Mouse (Mus musculus) limb, embryonic 13.5 days (tissue): ENCODE measurements around the gene Trim69. TPM values are rescaled to one million over a fixed set of nuclear protein-coding genes. Genes with fewer than 3 reads are reported as not detected.

Experiments
- ATAC-seq: fragments of 200-750 bp; cut with Nextera tagmentation; 2 replicates; pipeline ENCODE4 v1.8.0; 2017; ENCODE audit warnings: low read depth, moderate number of reproducible peaks, moderate TSS enrichment; ENCODE audit not compliant: low FRiP score
- H3K27ac ChIP-seq: fragments of 300-500 bp; sonication (generic); 2 replicates; pipeline ENCODE4 v1.5.1; 2015; ENCODE audit warnings: inconsistent platforms, mild to moderate bottlenecking, moderate library complexity
- H3K27me3 ChIP-seq: fragments of 300-500 bp; sonication (generic); 2 replicates; pipeline ENCODE4 v1.6.1; 2015; ENCODE audit warnings: mild to moderate bottlenecking, inconsistent platforms
- H3K36me3 ChIP-seq: fragments of 300-500 bp; sonication (generic); 2 replicates; pipeline ENCODE4 v1.6.1; 2015; ENCODE audit warnings: inconsistent platforms, mild to moderate bottlenecking, moderate library complexity
- H3K4me1 ChIP-seq: fragments of 300-500 bp; sonication (generic); 2 replicates; pipeline ENCODE4 v1.6.1; 2015; ENCODE audit warnings: inconsistent platforms
- H3K4me2 ChIP-seq: fragments of 300-500 bp; sonication (generic); replicated peaks from 2 replicates; pipeline ENCODE4 v1.6.1; 2015; ENCODE audit warnings: inconsistent platforms, mild to moderate bottlenecking, moderate library complexity
- H3K4me3 ChIP-seq: fragments of 300-500 bp; sonication (generic); 2 replicates; pipeline ENCODE4 v1.5.1; 2015; ENCODE audit warnings: moderate library complexity, mild to moderate bottlenecking, inconsistent platforms
- H3K9ac ChIP-seq: fragments of 300-500 bp; sonication (generic); 2 replicates; pipeline ENCODE4 v1.6.1; 2015; ENCODE audit warnings: mild to moderate bottlenecking, inconsistent platforms
- H3K9me3 ChIP-seq: fragments of 300-500 bp; sonication (generic); 2 replicates; pipeline ENCODE4 v1.6.1; 2016; ENCODE audit warnings: inconsistent platforms
- WGBS: fragments of 180-500 bp; shearing (Covaris S2); methylation state at CpG from one replicate; pipeline ENCODE4 v1.1.7; 2015; 5-methylcytosine and 5-hydroxymethylcytosine counted together
- polyA plus RNA-seq: library from polyadenylated mRNA; unstranded; fragments of >200 nt; fragmentation: Nextera tagmentation; extraction: Ambion mirVana; gene quantifications from 2 replicates; pipeline ENCODE4 v1.2.1, GENCODE M21; 2015

Trim69 gene
- polyA plus RNA-seq, 1 experiment from 2014 or later, result not detected

DNA sequence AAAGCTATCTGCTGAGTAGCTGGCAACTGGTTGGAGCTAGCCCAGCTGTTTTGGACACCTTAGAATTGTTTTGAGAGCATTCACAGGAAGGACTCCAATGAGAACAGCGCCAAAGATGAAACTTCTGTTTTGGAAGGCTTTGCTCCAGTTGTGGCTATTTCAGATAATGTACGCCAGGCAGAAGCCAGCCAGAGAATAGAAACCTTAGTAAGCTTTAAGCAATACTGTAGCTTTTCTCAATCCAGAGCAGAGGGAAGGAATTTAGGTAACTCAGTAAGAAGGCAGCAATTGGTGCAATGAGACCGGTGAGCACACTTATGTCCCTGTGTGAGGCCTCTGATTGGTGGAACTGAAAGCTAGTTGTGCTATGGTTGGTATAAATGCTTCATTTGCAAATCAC is 17.4 kb upstream of the Trim69 start:
- H3K27me3 ChIP-seq, result no peaks in the 10 kb centered on the region
- no peak overlapping the region for H3K27ac ChIP-seq
- H3K4me1 ChIP-seq, result no peaks in the 10 kb centered on the region
- H3K9me3 ChIP-seq, result no peaks in the 10 kb centered on the region
- no peaks in the 10 kb centered on the region for H3K36me3 ChIP-seq
- no peak overlapping the region for H3K4me2 ChIP-seq
- ATAC-seq, result no peak
- no peak overlapping the region for H3K9ac ChIP-seq
- H3K4me3 ChIP-seq, result no peak overlapping the region
- 89% methylated on average over 3 of the region's 3 CpGs for WGBS

DNA sequence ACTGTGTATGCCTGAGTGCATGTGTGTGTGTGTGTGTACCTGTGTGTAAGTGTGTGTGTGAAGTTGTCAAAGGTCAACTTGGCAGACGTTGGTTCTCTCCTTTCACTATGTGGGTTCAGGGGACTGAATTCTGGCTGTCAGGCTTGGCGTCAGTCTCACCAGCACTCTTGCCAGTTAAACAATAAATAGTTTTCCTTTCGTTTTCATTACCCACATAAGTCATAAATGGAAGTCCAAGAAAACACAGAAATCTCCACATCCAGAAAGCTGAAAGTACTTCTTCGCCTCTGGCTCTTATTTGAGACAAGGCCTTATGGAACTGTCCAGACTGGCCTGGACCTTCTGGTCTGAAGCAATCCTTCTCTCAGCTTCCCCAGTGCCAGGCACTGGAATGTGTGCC is 14.7 kb upstream of the Trim69 start:
- no peak for ATAC-seq
- WGBS, result 61% methylated on average over 4 of the region's 4 CpGs
- H3K4me1 ChIP-seq, result peaks cover 9% of the 10 kb centered on the region
- no peak overlapping the region for H3K4me3 ChIP-seq
- 0 out of 2 replicates have a peak, but pooled peaks cover 1% of the 10 kb centered on the region for H3K36me3 ChIP-seq
- H3K9ac ChIP-seq, result no peak overlapping the region
- H3K27ac ChIP-seq, result no peak overlapping the region
- no peak overlapping the region for H3K4me2 ChIP-seq
- no peaks in the 10 kb centered on the region for H3K9me3 ChIP-seq
- no peaks in the 10 kb centered on the region for H3K27me3 ChIP-seq

DNA sequence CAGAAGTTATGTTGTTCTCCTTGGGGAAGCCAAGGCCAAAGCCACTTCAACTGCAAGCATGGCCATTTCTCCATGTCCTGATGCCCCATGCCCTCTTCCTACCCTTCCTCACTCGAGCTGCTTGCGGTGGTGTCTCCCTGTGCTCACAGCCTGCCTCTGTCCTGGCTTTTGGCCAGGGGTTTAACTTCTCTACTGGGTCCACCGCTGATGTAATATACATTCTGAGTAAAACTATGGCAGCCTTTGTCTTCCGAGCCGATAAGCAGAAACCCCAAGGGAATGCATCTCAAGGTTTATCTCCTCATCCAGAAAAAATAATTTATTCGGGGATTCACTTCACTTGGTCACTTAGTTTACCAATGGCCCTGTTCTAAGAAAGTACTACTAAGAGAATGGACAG is 13.8 kb upstream of the Trim69 start:
- H3K27ac ChIP-seq, result no peak overlapping the region
- no peak for ATAC-seq
- no peak overlapping the region for H3K9ac ChIP-seq
- no peaks in the 10 kb centered on the region for H3K27me3 ChIP-seq
- WGBS, result 77% methylated on average over 6 of the region's 6 CpGs
- peaks cover 9% of the 10 kb centered on the region for H3K4me1 ChIP-seq
- H3K9me3 ChIP-seq, result no peaks in the 10 kb centered on the region
- peaks cover 11% of the 10 kb centered on the region; the same call in 1 of the 2 replicates for H3K36me3 ChIP-seq
- no peak overlapping the region for H3K4me2 ChIP-seq
- H3K4me3 ChIP-seq, result no peak overlapping the region

DNA sequence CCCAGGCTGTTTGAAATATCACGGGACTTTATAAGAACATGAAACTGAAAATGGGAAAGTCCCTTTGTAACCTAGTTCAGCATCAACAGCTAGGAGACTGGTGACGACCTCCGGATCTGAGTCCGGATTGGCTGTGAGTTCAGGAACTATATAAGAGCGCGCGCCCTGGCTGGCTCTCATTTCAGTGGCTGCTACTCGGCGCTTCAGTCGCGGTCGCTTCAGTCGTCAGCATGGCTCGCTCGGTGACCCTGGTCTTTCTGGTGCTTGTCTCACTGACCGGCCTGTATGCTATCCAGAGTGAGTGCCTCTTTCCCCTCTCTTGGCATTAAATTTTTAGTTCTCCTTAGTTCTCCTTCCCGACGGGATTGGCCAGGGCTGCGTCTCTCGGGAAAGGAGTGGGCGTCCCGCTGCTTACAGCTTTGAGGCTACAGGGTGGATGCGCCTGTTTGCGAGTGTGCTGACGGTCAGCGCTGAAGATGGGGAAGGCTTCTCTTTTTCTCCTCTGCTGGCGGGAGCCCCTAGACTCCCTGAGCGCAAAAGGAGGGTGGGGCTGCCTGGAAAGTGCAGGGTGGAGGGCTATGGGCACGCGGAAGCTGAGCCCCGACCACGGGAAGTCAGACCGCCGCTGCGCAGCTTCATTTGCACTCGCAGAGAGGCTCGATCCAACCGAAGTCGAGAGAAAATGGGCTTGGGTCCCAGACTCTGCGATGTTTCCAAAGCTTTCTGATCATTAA is 12.8 kb upstream of the Trim69 start, which contains the start of gene B2m:
Gene B2m (plus strand): TSS at position 179 of the 734 bp plus-strand sequence.
- ATAC-seq, result peak; percentile 99
- peak within 1 kb of the TSS; percentile 74 for H3K9ac ChIP-seq
- H3K9me3 ChIP-seq, result no peaks in the 10 kb centered on the region
- WGBS, result under 1% methylated on average over 40 of the region's 40 CpGs
- H3K27me3 ChIP-seq, result no peaks in the 10 kb centered on the region
- peak within 1 kb of the TSS; percentile 72 for H3K4me2 ChIP-seq
- peak within 1 kb of the TSS; percentile 72 for H3K27ac ChIP-seq
- peaks cover 9% of the 10 kb centered on the region for H3K4me1 ChIP-seq
- H3K4me3 ChIP-seq, result peak within 1 kb of the TSS; percentile 66
- H3K36me3 ChIP-seq, result peaks cover 17% of the 10 kb centered on the region

DNA sequence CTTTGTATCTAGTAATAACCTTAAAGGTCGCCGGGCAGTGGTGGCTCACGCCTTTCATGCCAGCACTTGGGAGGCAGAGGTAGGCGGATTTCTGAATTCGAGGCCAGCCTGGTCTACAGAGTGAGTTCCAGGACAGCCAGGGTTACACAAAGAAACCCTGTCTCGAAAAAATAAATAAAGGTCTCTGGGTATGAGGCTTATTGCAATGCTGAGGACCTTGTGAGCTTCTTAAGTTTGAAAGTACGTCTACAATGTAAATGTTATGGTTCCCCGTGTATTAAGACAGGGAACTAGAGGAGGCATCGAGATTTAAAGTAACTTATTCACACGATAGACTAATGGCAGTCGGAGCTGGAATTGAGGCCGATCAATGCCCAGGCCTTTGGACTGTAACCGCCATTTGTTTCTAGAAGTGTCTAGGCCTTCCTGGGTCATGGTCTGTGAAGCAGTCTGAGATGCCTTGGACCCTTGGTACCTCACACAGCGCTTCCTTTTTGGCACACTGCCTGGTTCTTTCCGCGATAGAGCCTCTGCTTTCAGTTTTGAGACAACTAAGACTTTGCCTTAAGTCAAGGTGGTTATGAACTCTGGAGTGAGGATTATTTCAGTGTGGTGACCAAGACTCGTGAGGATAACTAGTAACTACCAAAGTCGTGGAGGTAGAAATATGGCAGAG is 12.1 kb upstream of the Trim69 start:
- no peaks in the 10 kb centered on the region for H3K27me3 ChIP-seq
- H3K27ac ChIP-seq, result no peak overlapping the region
- H3K4me2 ChIP-seq, result peak overlapping the region; percentile 72
- peak overlapping the region; percentile 74 for H3K9ac ChIP-seq
- H3K36me3 ChIP-seq, result peaks cover 21% of the 10 kb centered on the region
- peak overlapping the region; percentile 66 for H3K4me3 ChIP-seq
- 30% methylated on average over 18 of the region's 18 CpGs for WGBS
- H3K4me1 ChIP-seq, result peaks cover 9% of the 10 kb centered on the region
- ATAC-seq, result peak; percentile 6; the same call in 1 of the 2 replicates
- no peaks in the 10 kb centered on the region for H3K9me3 ChIP-seq

DNA sequence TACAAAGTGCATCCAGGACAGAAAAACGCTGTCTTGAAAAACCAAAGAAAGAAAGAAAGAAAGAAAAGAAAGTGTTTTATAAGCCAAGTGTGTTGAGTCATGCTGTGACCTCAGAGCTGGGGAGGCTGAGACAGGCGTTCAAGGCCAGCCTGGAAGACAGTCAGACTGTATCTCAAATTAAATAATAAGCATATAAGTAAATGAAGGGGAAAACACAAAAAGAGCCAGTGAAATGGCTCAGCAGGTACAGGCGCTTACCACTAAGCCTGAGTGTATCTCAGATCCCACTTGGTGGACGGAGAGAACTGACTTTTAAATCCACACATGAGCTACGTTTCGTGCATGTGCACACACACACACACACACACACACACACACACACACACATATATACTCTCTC is 11.2 kb upstream of the Trim69 start:
- Histone ChIP-seq H3K4me3 (peak overlapping the region; percentile 66; the same call in 1 of the 2 replicates), H3K4me1 (peaks cover 9% of the 10 kb centered on the region), H3K27me3 (no peaks in the 10 kb centered on the region), H3K9ac (no peak overlapping the region), H3K27ac (no peak overlapping the region), H3K9me3 (no peaks in the 10 kb centered on the region), H3K36me3 (peaks cover 23% of the 10 kb centered on the region), H3K4me2 (peak overlapping the region; percentile 72)
- no peak for ATAC-seq
- 94% methylated on average over 6 of the region's 6 CpGs for WGBS

DNA sequence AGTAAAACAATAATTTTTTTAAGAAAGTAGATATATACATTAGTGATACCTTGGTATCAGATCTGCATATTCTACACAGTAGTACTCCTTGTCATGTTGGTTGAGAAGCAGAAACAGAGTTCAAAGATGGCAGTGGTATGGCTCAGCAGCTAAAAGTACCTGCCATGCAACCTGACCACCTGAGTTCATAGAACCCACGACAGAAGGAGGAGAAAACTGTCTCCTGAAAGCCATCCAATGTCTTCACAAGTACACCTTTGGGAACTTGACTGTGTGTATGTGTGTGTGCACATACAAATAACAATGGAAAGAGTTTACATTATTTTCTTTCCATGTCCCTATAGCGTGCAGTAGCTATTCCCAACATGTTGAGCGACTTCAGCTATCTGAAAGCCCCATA is 10.8 kb upstream of the Trim69 start:
- Histone ChIP-seq H3K9me3 (no peaks in the 10 kb centered on the region), H3K4me3 (no peak overlapping the region), H3K4me1 (peaks cover 9% of the 10 kb centered on the region), H3K4me2 (no peak overlapping the region), H3K27ac (no peak overlapping the region), H3K9ac (no peak overlapping the region), H3K36me3 (peaks cover 27% of the 10 kb centered on the region), H3K27me3 (no peaks in the 10 kb centered on the region)
- 82% methylated on average over 3 of the region's 3 CpGs for WGBS
- no peak for ATAC-seq

DNA sequence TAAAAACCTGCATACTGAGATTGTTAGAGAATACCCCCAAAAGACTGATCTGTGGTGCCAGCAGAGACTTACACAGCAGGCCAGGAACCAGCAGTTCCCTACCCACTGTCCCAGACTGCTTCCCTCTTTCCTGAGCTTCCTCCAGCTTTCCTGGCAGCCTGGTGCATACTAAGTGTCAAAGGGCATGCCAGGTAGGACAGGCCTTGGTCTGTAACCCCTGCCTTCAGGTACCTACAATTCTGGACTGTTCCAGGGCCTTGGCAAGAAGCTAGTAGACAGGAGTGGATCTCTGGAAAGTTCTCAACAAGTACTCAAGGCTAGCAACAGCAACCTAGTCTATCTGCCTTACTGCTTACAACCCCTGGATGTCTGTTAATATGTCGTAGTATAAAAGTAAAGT is 9.3 kb upstream of the Trim69 start:
- H3K4me2 ChIP-seq, result no peak overlapping the region
- H3K9ac ChIP-seq, result no peak overlapping the region
- peaks cover 31% of the 10 kb centered on the region for H3K36me3 ChIP-seq
- no peaks in the 10 kb centered on the region for H3K27me3 ChIP-seq
- no peak for ATAC-seq
- H3K4me3 ChIP-seq, result no peak overlapping the region
- WGBS, result 86% methylated on average over 1 of the region's 1 CpGs
- no peaks in the 10 kb centered on the region for H3K9me3 ChIP-seq
- peaks cover 9% of the 10 kb centered on the region for H3K4me1 ChIP-seq
- no peak overlapping the region for H3K27ac ChIP-seq

DNA sequence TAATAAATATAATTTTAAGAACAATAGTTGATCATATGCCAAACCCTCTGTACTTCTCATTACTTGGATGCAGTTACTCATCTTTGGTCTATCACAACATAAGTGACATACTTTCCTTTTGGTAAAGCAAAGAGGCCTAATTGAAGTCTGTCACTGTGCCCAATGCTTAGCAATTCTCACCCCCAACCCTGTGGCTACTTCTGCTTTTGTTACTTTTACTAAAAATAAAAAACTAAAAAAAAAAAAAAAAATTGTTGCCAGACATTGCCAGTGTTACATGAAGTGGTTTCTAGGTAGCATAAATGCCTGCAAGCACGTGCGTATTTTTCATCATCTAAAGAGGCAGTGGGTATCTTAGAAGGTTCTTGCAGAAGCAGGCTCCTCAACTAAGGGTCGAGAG is 7.7 kb upstream of the Trim69 start:
- H3K9me3 ChIP-seq, result no peaks in the 10 kb centered on the region
- no peak overlapping the region for H3K27ac ChIP-seq
- peaks cover 31% of the 10 kb centered on the region for H3K36me3 ChIP-seq
- no peaks in the 10 kb centered on the region for H3K27me3 ChIP-seq
- no peak overlapping the region for H3K4me3 ChIP-seq
- WGBS, result 84% methylated on average over 3 of the region's 3 CpGs
- H3K4me2 ChIP-seq, result no peak overlapping the region
- ATAC-seq, result no peak
- peaks cover 9% of the 10 kb centered on the region for H3K4me1 ChIP-seq
- no peak overlapping the region for H3K9ac ChIP-seq

DNA sequence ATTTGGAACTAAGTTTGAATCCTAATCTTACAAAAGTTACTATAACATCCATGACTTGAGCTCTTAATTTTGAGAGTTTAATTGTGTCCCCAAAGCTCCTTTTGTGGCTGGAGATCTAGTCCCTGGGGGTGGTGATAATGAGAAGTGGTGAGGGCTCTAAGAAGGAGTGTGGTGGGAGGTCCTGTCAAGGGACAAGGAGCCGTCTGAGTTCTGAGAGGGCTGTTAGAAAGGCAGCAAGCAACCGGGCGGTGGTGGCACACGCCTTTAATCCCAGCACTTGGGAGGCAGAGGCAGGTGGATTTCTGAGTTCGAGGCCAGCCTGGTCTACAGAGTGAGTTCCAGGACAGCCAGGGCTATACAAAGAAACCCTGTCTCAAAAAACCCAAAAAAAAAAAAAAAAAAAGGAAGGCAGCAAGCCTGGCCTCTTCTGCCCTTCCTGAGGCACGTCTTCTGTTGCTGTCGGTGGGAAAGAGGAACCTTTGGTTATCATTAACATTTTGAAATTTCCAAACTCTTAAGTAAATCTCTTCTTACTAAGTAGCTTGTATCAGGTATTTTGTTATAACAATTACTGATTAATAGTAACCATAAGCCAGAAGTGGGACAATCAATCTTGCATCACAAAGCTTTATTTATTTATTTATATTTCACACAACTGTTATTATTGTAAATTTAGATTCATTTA is 6.7 kb upstream of the Trim69 start:
- Histone ChIP-seq H3K4me3 (no peak overlapping the region), H3K9ac (no peak overlapping the region), H3K4me2 (no peak overlapping the region), H3K27ac (no peak overlapping the region), H3K4me1 (peaks cover 4% of the 10 kb centered on the region), H3K27me3 (no peaks in the 10 kb centered on the region), H3K36me3 (peaks cover 31% of the 10 kb centered on the region), H3K9me3 (no peaks in the 10 kb centered on the region)
- no peak for ATAC-seq
- WGBS, result 86% methylated on average over 7 of the region's 7 CpGs

DNA sequence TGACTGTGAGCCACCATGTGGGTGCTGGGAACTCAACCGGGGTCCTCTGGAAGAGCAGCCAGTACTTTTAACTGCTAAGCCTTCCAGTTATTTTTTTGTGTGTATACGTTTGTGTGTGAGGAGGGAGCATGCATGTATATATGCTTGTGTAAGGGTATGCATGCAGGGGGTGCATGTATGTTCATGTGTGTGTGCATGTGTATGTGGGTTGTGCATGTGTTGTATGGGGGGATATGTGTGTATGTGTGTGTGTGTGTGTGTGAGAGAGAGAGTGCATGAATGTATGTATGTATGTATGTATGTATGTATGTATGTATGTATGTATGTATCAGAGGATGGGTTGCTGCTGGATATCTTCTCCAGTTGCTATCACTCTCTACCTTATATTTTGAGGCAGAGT is 6.0 kb upstream of the Trim69 start:
- Histone ChIP-seq H3K4me1 (no peaks in the 10 kb centered on the region), H3K9ac (no peak overlapping the region), H3K36me3 (peaks cover 31% of the 10 kb centered on the region), H3K27me3 (no peaks in the 10 kb centered on the region), H3K27ac (no peak overlapping the region), H3K9me3 (no peaks in the 10 kb centered on the region), H3K4me2 (no peak overlapping the region), H3K4me3 (no peak overlapping the region)
- no peak for ATAC-seq
- WGBS, result 97% methylated on average over 2 of the region's 2 CpGs

DNA sequence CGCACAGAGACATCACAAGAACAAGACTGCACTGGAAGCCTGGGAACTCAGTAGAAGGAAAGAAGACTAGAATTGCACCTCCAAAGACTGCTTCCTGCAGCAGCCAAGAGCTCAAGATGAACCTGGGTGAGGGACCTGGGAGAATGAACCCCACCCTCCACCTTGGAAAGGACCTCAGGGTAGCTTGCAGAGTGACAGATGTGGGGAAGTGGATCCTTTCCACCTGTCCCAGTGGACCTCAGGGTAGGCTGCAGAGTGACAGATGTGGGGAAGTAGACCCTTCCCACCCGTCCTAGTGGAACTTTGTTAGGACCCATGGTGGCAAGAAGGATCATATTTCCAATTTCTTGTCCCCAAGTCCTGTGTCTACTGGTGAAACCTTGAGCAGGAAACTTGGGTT is 5.2 kb upstream of the Trim69 start:
- no peak for ATAC-seq
- Histone ChIP-seq H3K27me3 (no peaks in the 10 kb centered on the region), H3K27ac (no peak overlapping the region), H3K4me2 (no peak overlapping the region), H3K4me1 (no peaks in the 10 kb centered on the region), H3K36me3 (peaks cover 31% of the 10 kb centered on the region), H3K4me3 (no peak overlapping the region), H3K9ac (no peak overlapping the region), H3K9me3 (no peaks in the 10 kb centered on the region)
- whole genome bisulfite sequencing, result 68% methylated on average over 2 of the region's 2 CpGs
